Comparison of ENCODE assay signal across 9 mouse cellular contexts in the genomic region with DNA sequence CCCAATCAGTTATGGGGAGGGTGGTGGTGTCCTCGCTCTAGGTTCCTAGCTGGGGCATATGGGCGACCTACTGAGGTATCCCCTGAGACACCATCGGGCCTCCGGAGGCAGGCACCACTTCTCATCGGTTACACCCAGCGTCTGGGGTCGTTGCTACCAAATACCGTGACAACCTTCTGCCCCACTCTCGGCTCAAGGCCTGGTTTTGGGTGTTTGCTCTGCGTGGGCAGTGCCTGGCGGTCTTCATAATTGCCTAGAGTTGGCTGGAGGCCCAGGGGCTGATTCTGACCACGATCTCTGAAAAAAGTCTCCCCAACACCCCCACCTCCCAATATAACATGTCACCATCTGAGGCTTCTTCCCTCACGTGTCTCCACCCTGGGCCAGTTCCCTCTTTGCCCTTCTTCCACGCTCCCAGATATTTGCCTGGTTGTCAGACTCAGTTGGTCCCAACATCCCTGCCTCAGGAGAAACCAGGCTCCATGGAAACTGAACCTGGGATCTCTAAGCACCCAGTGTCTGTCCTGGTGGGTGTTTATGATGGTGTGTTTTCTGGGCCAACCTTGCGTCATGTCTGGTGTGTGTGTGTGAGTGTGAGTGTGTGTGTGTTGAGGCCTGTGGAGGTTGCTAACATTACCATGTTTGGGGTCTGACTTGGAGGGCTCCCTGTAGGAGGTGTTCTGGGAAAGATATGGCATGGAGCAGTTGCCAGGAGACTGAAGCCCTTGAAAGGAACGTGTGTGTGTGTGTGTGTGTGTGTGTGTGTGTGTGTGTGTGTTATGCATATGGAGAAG. TPM values are rescaled to one million over a fixed set of nuclear protein-coding genes. Genes with fewer than 3 reads are reported as not detected.
DNase-seq lines count a peak whose midpoint lies in the region; ATAC-seq and TF ChIP-seq lines count a peak whose summit lies in the region.
"Had no signal": no experiment of that assay in that cellular context is flagged by ENCODE, and none has a peak within 500 bp of the region (broad histone marks: within the 10 kb centered on the region; RNA-seq: fewer than 3 reads in every experiment).

No protein-coding gene starts in this region.

- peak; percentile 41 for DNase-seq in adrenal gland, postnatal 25 days
- DNase-seq in adrenal gland, postnatal 14 days = no peak
- DNase-seq in spleen, adult 2 months (ENCODE audit: low read depth in 1 of 2, low spot score in 2 of 2) = peak in 1 of 2 experiments; percentile 41
- no peak for DNase-seq in spleen, adult 12 weeks (ENCODE audit: low spot score)
- no peak for DNase-seq in liver, embryonic 11.5 days (ENCODE audit: low spot score)
- DNase-seq in right cerebral cortex, postnatal 10 days (ENCODE audit: low spot score in 2 of 2) = peak; percentile 70 to 82
- DNase-seq in adrenal gland, adult 2 months = no peak

- peak overlapping the region; percentile 71 for H3K4me3 ChIP-seq in spleen, adult 2 months (ENCODE audit: extremely low read depth, insufficient read depth, insufficient read length)
- peak overlapping the region; percentile 78 for H3K4me3 ChIP-seq in heart, embryonic 16.5 days (ENCODE audit: low read length)
- peak overlapping the region; percentile 81 for H3K4me3 ChIP-seq in liver, embryonic 11.5 days (ENCODE audit: low read depth, low read length)

- H3K9me3 ChIP-seq in heart, embryonic 16.5 days (replicated peaks; ENCODE audit: control insufficient read depth, low read length) = no peaks in the 10 kb centered on the region
- H3K9me3 ChIP-seq in liver, embryonic 11.5 days (ENCODE audit: control insufficient read depth, low read length) = no peaks in the 10 kb centered on the region

- H3K4me2 ChIP-seq in heart, embryonic 16.5 days (ENCODE audit: low read depth, low read length) = peak overlapping the region; percentile 99
- H3K4me2 ChIP-seq in liver, embryonic 11.5 days = peak overlapping the region; percentile 99

- peak overlapping the region; percentile 89 for H3K9ac ChIP-seq in heart, embryonic 16.5 days (ENCODE audit: low read length)
- peak overlapping the region; percentile 79 for H3K9ac ChIP-seq in liver, embryonic 11.5 days (ENCODE audit: low read depth, low read length)

- peak overlapping the region; percentile 27; the same call in 1 of the 2 replicates for H3K27ac ChIP-seq in spleen, adult 2 months (ENCODE audit: insufficient read depth, low read length)
- H3K27ac ChIP-seq in heart, embryonic 16.5 days (ENCODE audit: low read length) = no peak overlapping the region
- H3K27ac ChIP-seq in liver, embryonic 11.5 days (ENCODE audit: low read depth, low read length) = 0 out of 2 replicates have a peak overlapping the region, but pooled peaks have one; percentile 81

- peaks cover 14% of the 10 kb centered on the region; the same call in 1 of the 2 replicates for H3K4me1 ChIP-seq in spleen, adult 2 months (ENCODE audit: control insufficient read depth, insufficient read depth, insufficient read length)
- H3K4me1 ChIP-seq in heart, embryonic 16.5 days (ENCODE audit: control insufficient read depth, insufficient read depth, low read length) = peaks cover 23% of the 10 kb centered on the region
- peaks cover 28% of the 10 kb centered on the region for H3K4me1 ChIP-seq in liver, embryonic 11.5 days (replicated peaks; ENCODE audit: control insufficient read depth, insufficient read depth, low read length)

- H3K36me3 ChIP-seq in spleen, adult 2 months (ENCODE audit: control insufficient read depth, insufficient read depth, low read length) = peaks cover 5% of the 10 kb centered on the region; the same call in 1 of the 2 replicates
- H3K36me3 ChIP-seq in heart, embryonic 16.5 days (ENCODE audit: control insufficient read depth, insufficient read depth) = no peaks in the 10 kb centered on the region
- H3K36me3 ChIP-seq in liver, embryonic 11.5 days (ENCODE audit: control insufficient read depth, insufficient read depth, low read length) = peaks cover 2% of the 10 kb centered on the region; the same call in 1 of the 2 replicates

- peak; percentile 2; the same call in 1 of the 2 replicates for ATAC-seq in heart, embryonic 16.5 days (replicated peaks; ENCODE audit: extremely low read depth, insufficient read depth, low FRiP score)
- peak; percentile 46 for ATAC-seq in liver, embryonic 11.5 days (replicated peaks; ENCODE audit: low FRiP score)

- no peak for TF ChIP-seq CTCF in spleen, adult 2 months (IDR thresholded peaks at IDR 0.05; ENCODE audit: extremely low read depth, insufficient read depth, insufficient read length, insufficient replicate concordance)

- WGBS in spleen, adult 2 months = 9% methylated on average over 16 of the region's 16 CpGs
- 22% methylated on average over 16 of the region's 16 CpGs for WGBS in heart, embryonic 16.5 days
- WGBS in liver, embryonic 11.5 days = 15% methylated on average over 16 of the region's 16 CpGs

- H3K27me3 ChIP-seq in spleen, adult 2 months (ENCODE audit: control insufficient read depth, insufficient read depth, low read length) = no peaks in the 10 kb centered on the region
- H3K27me3 ChIP-seq in heart, embryonic 16.5 days (ENCODE audit: control insufficient read depth, insufficient read depth, low read length) = no peaks in the 10 kb centered on the region
- H3K27me3 ChIP-seq in liver, embryonic 11.5 days (replicated peaks; ENCODE audit: control insufficient read depth, insufficient read depth, low read length) = no peaks in the 10 kb centered on the region

- TF ChIP-seq POLR2A in spleen, adult 2 months (IDR thresholded peaks at IDR 0.05; ENCODE audit: low read depth, low read length) = no peak

RNA-seq across cellular contexts. Expression of a gene that starts 15.1 kb away (rescaled TPM):
- total RNA-seq in adrenal gland, postnatal 25 days (2021) = 110 and 122 TPM in 2 replicates
- total RNA-seq in adrenal gland, postnatal 14 days (2021) = 315 and 342 TPM in 2 replicates
- polyA plus RNA-seq in spleen, adult 2 months (2012; rRNA removed) = 3.1 and 3.9 TPM in 2 replicates
- 18.7 and 20.7 TPM in 2 replicates for polyA plus RNA-seq in heart, embryonic 16.5 days (2015; fragmentation: Nextera tagmentation; extraction: Ambion mirVana)
- polyA plus RNA-seq in liver, embryonic 11.5 days (2014; fragmentation: Nextera tagmentation; extraction: Ambion mirVana) = 0.16 and 0.22 TPM in 2 replicates
- 100 to 1,000 TPM; 126 to 247 TPM for total RNA-seq in adrenal gland, adult 2 months (2021)
- 57.3 and 85.0 TPM in 2 replicates for polyA plus RNA-seq in adrenal gland, adult 2 months (2012; rRNA removed)

RNA-seq across cellular contexts. Expression of a gene that starts 16.2 kb away (rescaled TPM):
- 0.18 TPM in 1 of 2 replicates, not detected in the other for total RNA-seq in adrenal gland, postnatal 25 days (2021)
- total RNA-seq in adrenal gland, postnatal 14 days (2021) = 0.07 and 0.30 TPM in 2 replicates
- polyA plus RNA-seq in spleen, adult 2 months (2012; rRNA removed) = 2.1 and 3.9 TPM in 2 replicates
- polyA plus RNA-seq in heart, embryonic 16.5 days (2015; fragmentation: Nextera tagmentation; extraction: Ambion mirVana) = not detected in 2 replicates
- polyA plus RNA-seq in liver, embryonic 11.5 days (2014; fragmentation: Nextera tagmentation; extraction: Ambion mirVana) = 0.39 and 0.51 TPM in 2 replicates
- total RNA-seq in adrenal gland, adult 2 months (2021) = under 1 TPM; 0.09 to 0.17 TPM
- polyA plus RNA-seq in adrenal gland, adult 2 months (2012; rRNA removed) = 0.67 and 0.85 TPM in 2 replicates

RNA-seq across cellular contexts. Expression of a gene that starts 28.0 kb away (rescaled TPM):
- total RNA-seq in adrenal gland, postnatal 25 days (2021) = 0.39 and 0.48 TPM in 2 replicates
- 0.70 and 0.79 TPM in 2 replicates for total RNA-seq in adrenal gland, postnatal 14 days (2021)
- polyA plus RNA-seq in spleen, adult 2 months (2012; rRNA removed) = 6.7 and 7.3 TPM in 2 replicates
- polyA plus RNA-seq in heart, embryonic 16.5 days (2015; fragmentation: Nextera tagmentation; extraction: Ambion mirVana) = 0.04 and 0.05 TPM in 2 replicates
- polyA plus RNA-seq in liver, embryonic 11.5 days (2014; fragmentation: Nextera tagmentation; extraction: Ambion mirVana) = 0.10 TPM in 1 of 2 replicates, not detected in the other
- total RNA-seq in adrenal gland, adult 2 months (2021) = 1 to 10 TPM; 1.0 to 1.1 TPM
- 0.99 and 1.1 TPM in 2 replicates for polyA plus RNA-seq in adrenal gland, adult 2 months (2012; rRNA removed)

RNA-seq across cellular contexts. Expression of a gene that starts 51.5 kb away (rescaled TPM):
- 33.7 and 48.7 TPM in 2 replicates for total RNA-seq in adrenal gland, postnatal 25 days (2021)
- 23.9 and 26.1 TPM in 2 replicates for total RNA-seq in adrenal gland, postnatal 14 days (2021)
- polyA plus RNA-seq in spleen, adult 2 months (2012; rRNA removed) = 117 and 119 TPM in 2 replicates
- polyA plus RNA-seq in heart, embryonic 16.5 days (2015; fragmentation: Nextera tagmentation; extraction: Ambion mirVana) = 25.3 and 30.6 TPM in 2 replicates
- 32.9 and 33.9 TPM in 2 replicates for polyA plus RNA-seq in liver, embryonic 11.5 days (2014; fragmentation: Nextera tagmentation; extraction: Ambion mirVana)
- 10 to 100 TPM; 32.2 to 38.3 TPM for total RNA-seq in adrenal gland, adult 2 months (2021)
- polyA plus RNA-seq in adrenal gland, adult 2 months (2012; rRNA removed) = 109 and 126 TPM in 2 replicates

RNA-seq across cellular contexts. Expression of a gene that starts 54.8 kb away (rescaled TPM):
- 0.88 and 2.3 TPM in 2 replicates for total RNA-seq in adrenal gland, postnatal 25 days (2021)
- 0.22 and 0.41 TPM in 2 replicates for total RNA-seq in adrenal gland, postnatal 14 days (2021)
- 0.04 TPM in 1 of 2 replicates, not detected in the other for polyA plus RNA-seq in spleen, adult 2 months (2012; rRNA removed)
- 0.16 and 0.17 TPM in 2 replicates for polyA plus RNA-seq in heart, embryonic 16.5 days (2015; fragmentation: Nextera tagmentation; extraction: Ambion mirVana)
- polyA plus RNA-seq in liver, embryonic 11.5 days (2014; fragmentation: Nextera tagmentation; extraction: Ambion mirVana) = not detected in 2 replicates
- total RNA-seq in adrenal gland, adult 2 months (2021) = 1 to 10 TPM in 1 of 2 experiments, under 1 TPM in 1; 0.62 to 3.6 TPM
- 0.90 and 0.91 TPM in 2 replicates for polyA plus RNA-seq in adrenal gland, adult 2 months (2012; rRNA removed)
- polyA plus RNA-seq: frontal cortex, adult 2 months had no signal

Comparison
In these comparisons a context has a peak if more than half of its experiments do, and no peak if none do; other contexts are left out.
1. DNase-seq: peak in adrenal gland, postnatal 25 days (single experiment) and right cerebral cortex, postnatal 10 days (2 of 2); none in adrenal gland, postnatal 14 days (single experiment), spleen, adult 12 weeks (single experiment), liver, embryonic 11.5 days (single experiment) and adrenal gland, adult 2 months (single experiment).
2. Peak in every context shown above with its lines, with median percentiles within 50 percentile points of each other: H3K4me3 ChIP-seq.